Mouse (Mus musculus) spleen, adult 2 months (tissue): ENCODE data around the gene Agxt2. TPM values are rescaled to one million over a fixed set of nuclear protein-coding genes. Genes with fewer than 3 reads are reported as not detected.

Experiments used
- DNase-seq, 2 experiments: peaks; one replicate each; pipeline versions ENCODE4 v3.0.0 to v3.0.0-alpha.2; 2012 to 2021; ENCODE audit warnings: low spot score in 2 of 2, low read depth in 1 of 2
- H3K27ac ChIP-seq: fragments of 200-500 bp; 2 replicates; pipeline ENCODE4 v1.5.1; 2012; ENCODE audit warnings: low read length, inconsistent platforms; ENCODE audit not compliant: insufficient read depth
- H3K27me3 ChIP-seq: fragments of 200-500 bp; 2 replicates; pipeline ENCODE4 v1.6.1; 2012; ENCODE audit warnings: mild to moderate bottlenecking, moderate library complexity, low read length, inconsistent platforms; ENCODE audit not compliant: control insufficient read depth, insufficient read depth
- H3K36me3 ChIP-seq: fragments of 200-500 bp; 2 replicates; pipeline ENCODE4 v1.6.1; 2012; ENCODE audit warnings: mild to moderate bottlenecking, low read length, inconsistent platforms; ENCODE audit not compliant: control insufficient read depth, insufficient read depth
- H3K4me1 ChIP-seq: fragments of 200-500 bp; 2 replicates; pipeline ENCODE4 v1.6.1; 2011; ENCODE audit warnings: inconsistent platforms; ENCODE audit not compliant: control insufficient read depth, insufficient read depth, insufficient read length
- H3K4me3 ChIP-seq: fragments of 200-500 bp; 2 replicates; pipeline ENCODE4 v1.5.1; 2011; ENCODE audit warnings: mild to moderate bottlenecking, inconsistent platforms; ENCODE audit not compliant: insufficient read depth, insufficient read length; ENCODE audit errors: extremely low read depth
- CTCF ChIP-seq: fragments of 200-500 bp; IDR thresholded peaks from 2 replicates; pipeline ENCODE4 v1.5.1; 2011; ENCODE audit warnings: mild to moderate bottlenecking, inconsistent platforms; ENCODE audit not compliant: insufficient read depth, insufficient read length, insufficient replicate concordance; ENCODE audit errors: extremely low read depth
- POLR2A ChIP-seq: fragments of 200-500 bp; IDR thresholded peaks from 2 replicates; pipeline ENCODE4 v1.6.1; 2011; ENCODE audit warnings: low read depth, low read length, inconsistent platforms
- WGBS: fragments of 180-500 bp; shearing (Covaris S2); methylation state at CpG from one replicate; pipeline ENCODE4 v1.1.7; 2018; 5-methylcytosine and 5-hydroxymethylcytosine counted together
- polyA plus RNA-seq: library from polyadenylated mRNA; depleted of rRNA; stranded (reverse); fragments of >200 nt; gene quantifications from 2 replicates; pipeline ENCODE4 v1.2.3, GENCODE M21; 2012; rRNA removed

Agxt2 gene
- polyA plus RNA-seq, 1 experiment = not detected

- Histone ChIP-seq H3K27ac (no peak overlapping the region), H3K4me3 (no peak overlapping the region), H3K4me1 (no peaks in the 10 kb centered on the region), H3K27me3 (no peaks in the 10 kb centered on the region), H3K36me3 (no peaks in the 10 kb centered on the region)
- 87% methylated on average over 13 of the region's 13 CpGs for WGBS
- TF ChIP-seq POLR2A = no peak
- TF ChIP-seq CTCF = no peak
- no peak for DNase-seq
Observed at GRCm38 (mm10) chr15:10426545-10427266, 68.4 kb downstream of the Agxt2 start.

- peaks cover 1% of the 10 kb centered on the region for H3K36me3 ChIP-seq
- DNase-seq = no peak
- H3K27me3 ChIP-seq = no peaks in the 10 kb centered on the region
- H3K27ac ChIP-seq = no peak overlapping the region
- WGBS = 69% methylated on average over 1 of the region's 1 CpGs
- no peaks in the 10 kb centered on the region for H3K4me1 ChIP-seq
- no peak for TF ChIP-seq POLR2A
- TF ChIP-seq CTCF = no peak
- H3K4me3 ChIP-seq = no peak overlapping the region
Observed at GRCm38 (mm10) chr15:10436893-10437292, 78.6 kb downstream of the Agxt2 start.

GRCm38 (mm10) chr15:10439963-10440362 lies 81.6 kb downstream of the Agxt2 start:
- Histone ChIP-seq H3K27me3 (no peaks in the 10 kb centered on the region), H3K36me3 (peaks cover 6% of the 10 kb centered on the region), H3K27ac (no peak overlapping the region), H3K4me3 (no peak overlapping the region), H3K4me1 (no peaks in the 10 kb centered on the region)
- WGBS = 88% methylated on average over 6 of the region's 6 CpGs
- TF ChIP-seq CTCF (no peak), POLR2A (no peak)
- DNase-seq = no peak

GRCm38 (mm10) chr15:10441493-10441892 lies 83.2 kb downstream of the Agxt2 start:
- no peak for DNase-seq
- H3K4me1 ChIP-seq = no peaks in the 10 kb centered on the region
- TF ChIP-seq CTCF (no peak), POLR2A (no peak)
- 91% methylated on average over 9 of the region's 9 CpGs for WGBS
- H3K27ac ChIP-seq = no peak overlapping the region
- no peaks in the 10 kb centered on the region for H3K27me3 ChIP-seq
- H3K36me3 ChIP-seq = peaks cover 8% of the 10 kb centered on the region
- no peak overlapping the region for H3K4me3 ChIP-seq

- TF ChIP-seq CTCF = no peak
- TF ChIP-seq POLR2A = no peak
- Histone ChIP-seq H3K4me3 (no peak overlapping the region), H3K27me3 (no peaks in the 10 kb centered on the region), H3K36me3 (peaks cover 12% of the 10 kb centered on the region), H3K27ac (no peak overlapping the region), H3K4me1 (no peaks in the 10 kb centered on the region)
- no peak for DNase-seq
- 94% methylated on average over 1 of the region's 1 CpGs for WGBS
Observed at GRCm38 (mm10) chr15:10442275-10442674, 83.9 kb downstream of the Agxt2 start.

- Histone ChIP-seq H3K36me3 (peaks cover 23% of the 10 kb centered on the region), H3K4me1 (no peaks in the 10 kb centered on the region), H3K27ac (no peak overlapping the region), H3K27me3 (no peaks in the 10 kb centered on the region), H3K4me3 (no peak overlapping the region)
- DNase-seq = no peak
- TF ChIP-seq POLR2A (no peak), CTCF (no peak)
- WGBS = 88% methylated on average over 3 of the region's 3 CpGs
Observed at GRCm38 (mm10) chr15:10447102-10447501, 88.8 kb downstream of the Agxt2 start.

Other genes starting within 250 kb of the Agxt2 start
- 0.14 and 0.15 TPM in 2 replicates for gene Prlr, start 181.3 kb upstream of the Agxt2 start, polyA plus RNA-seq
- gene Gm21973, start 33.2 kb upstream of the Agxt2 start, polyA plus RNA-seq = not detected in 2 replicates
- 0.63 and 0.90 TPM in 2 replicates for gene Dnajc21, start 112.0 kb downstream of the Agxt2 start, polyA plus RNA-seq
- gene Brix1, start 127.4 kb downstream of the Agxt2 start, polyA plus RNA-seq = 0.63 and 0.79 TPM in 2 replicates
- 7.7 and 8.0 TPM in 2 replicates for gene Rad1, start 127.5 kb downstream of the Agxt2 start, polyA plus RNA-seq
- gene Ttc23l, start 200.1 kb downstream of the Agxt2 start, polyA plus RNA-seq = not detected in 2 replicates